Mouse (Mus musculus) megakaryocyte, embryonic 14.5 days (primary cell): ENCODE data around the gene Intu.

Source experiments
- FLI1 ChIP-seq: IDR thresholded peaks from 2 replicates; pipeline ENCODE4 v1.6.1; 2012; ENCODE audit warnings: low read length, inconsistent platforms, mixed read lengths
- GATA1 ChIP-seq: IDR thresholded peaks from 3 replicates; pipeline ENCODE4 v1.6.1; 2012; ENCODE audit warnings: mixed read lengths, low read length, inconsistent platforms, borderline replicate concordance

- no peak for TF ChIP-seq GATA1
- no peak for TF ChIP-seq FLI1
Measured at GRCm38 (mm10) chr3:40694438-40694837, 163.4 kb downstream of the Intu start.
